Mouse (Mus musculus) intestine, embryonic 16.5 days (tissue): Measurements from ENCODE around the gene Cish. TPM values are rescaled to one million over a fixed set of nuclear protein-coding genes. Genes with fewer than 3 reads are reported as not detected.

Experiments used
- ATAC-seq: fragments of 200-750 bp; cut with Nextera tagmentation; 2 replicates; pipeline ENCODE4 v1.8.0; 2017; ENCODE audit warnings: moderate TSS enrichment, moderate library complexity
- H3K27ac ChIP-seq: fragments of 300-500 bp; sonication (generic); 2 replicates; pipeline ENCODE4 v1.5.1; 2014; ENCODE audit warnings: mild to moderate bottlenecking, low read length
- H3K27me3 ChIP-seq: fragments of 300-500 bp; sonication (generic); replicated peaks from 2 replicates; pipeline ENCODE4 v1.6.1; 2014; ENCODE audit warnings: low read length, control low read depth, mixed read lengths; ENCODE audit not compliant: control insufficient read depth, insufficient read depth
- H3K36me3 ChIP-seq: fragments of 300-500 bp; sonication (generic); 2 replicates; pipeline ENCODE4 v1.6.1; 2014; ENCODE audit warnings: low read length, control low read depth; ENCODE audit not compliant: control insufficient read depth, insufficient read depth
- H3K4me1 ChIP-seq: fragments of 300-500 bp; sonication (generic); 2 replicates; pipeline ENCODE4 v1.6.1; 2014; ENCODE audit warnings: low read length, control low read depth, mixed read lengths; ENCODE audit not compliant: control insufficient read depth, insufficient read depth
- H3K4me2 ChIP-seq: fragments of 300-500 bp; sonication (generic); 2 replicates; pipeline ENCODE4 v1.6.1; 2014; ENCODE audit warnings: low read depth, low read length, control low read depth
- H3K4me3 ChIP-seq: fragments of 300-500 bp; sonication (generic); 2 replicates; pipeline ENCODE4 v1.5.1; 2014; ENCODE audit warnings: mild to moderate bottlenecking, low read length
- H3K9ac ChIP-seq: fragments of 300-500 bp; sonication (generic); 2 replicates; pipeline ENCODE4 v1.6.1; 2014; ENCODE audit warnings: low read depth, low read length
- H3K9me3 ChIP-seq: fragments of 300-500 bp; sonication (generic); 2 replicates; pipeline ENCODE4 v1.6.1; 2016; ENCODE audit warnings: low read length, control low read depth; ENCODE audit not compliant: control insufficient read depth
- WGBS: fragments of 180-500 bp; shearing (Covaris S2); extraction: QIAGEN DNeasy Blood & Tissue Kit; methylation state at CpG from one replicate; pipeline ENCODE4 v1.1.7; 2014; 5-methylcytosine and 5-hydroxymethylcytosine counted together
- polyA plus RNA-seq: library from polyadenylated mRNA; unstranded; fragments of >200 nt; fragmentation: Nextera tagmentation; extraction: Ambion mirVana; gene quantifications from 2 replicates; pipeline ENCODE4 v1.2.1, GENCODE M21; 2015

Gene Cish
- polyA plus RNA-seq, 1 experiment from 2014 or later = 19.9 TPM

- no peak overlapping the region for H3K4me3 ChIP-seq
- H3K36me3 ChIP-seq = no peaks in the 10 kb centered on the region
- no peak overlapping the region for H3K27ac ChIP-seq
- H3K4me2 ChIP-seq = no peak overlapping the region
- H3K27me3 ChIP-seq = no peaks in the 10 kb centered on the region
- WGBS = 50% methylated on average over 8 of the region's 8 CpGs
- H3K9me3 ChIP-seq = no peaks in the 10 kb centered on the region
- ATAC-seq = no peak
- H3K9ac ChIP-seq = no peak overlapping the region
- H3K4me1 ChIP-seq = peaks cover 4% of the 10 kb centered on the region; the same call in 1 of the 2 replicates
Observed at GRCm38 (mm10) chr9:107260836-107261235, 35.0 kb upstream of the Cish start.

GRCm38 (mm10) chr9:107261792-107262191 lies 34.0 kb upstream of the Cish start:
- Histone ChIP-seq H3K4me2 (no peak overlapping the region), H3K27ac (no peak overlapping the region), H3K9me3 (no peaks in the 10 kb centered on the region), H3K4me3 (no peak overlapping the region), H3K27me3 (no peaks in the 10 kb centered on the region), H3K4me1 (peaks cover 4% of the 10 kb centered on the region; the same call in 1 of the 2 replicates), H3K9ac (no peak overlapping the region), H3K36me3 (no peaks in the 10 kb centered on the region)
- ATAC-seq = no peak
- 72% methylated on average over 6 of the region's 6 CpGs for WGBS

GRCm38 (mm10) chr9:107262375-107262774 lies 33.5 kb upstream of the Cish start:
- WGBS = 74% methylated on average over 7 of the region's 7 CpGs
- Histone ChIP-seq H3K27ac (no peak overlapping the region), H3K4me1 (peaks cover 7% of the 10 kb centered on the region; the same call in 1 of the 2 replicates), H3K4me3 (no peak overlapping the region), H3K27me3 (no peaks in the 10 kb centered on the region), H3K4me2 (no peak overlapping the region), H3K9ac (no peak overlapping the region), H3K36me3 (no peaks in the 10 kb centered on the region), H3K9me3 (no peaks in the 10 kb centered on the region)
- no peak for ATAC-seq

GRCm38 (mm10) chr9:107263912-107264311 lies 31.9 kb upstream of the Cish start:
- peaks cover 13% of the 10 kb centered on the region for H3K4me1 ChIP-seq

GRCm38 (mm10) chr9:107264731-107265130 lies 31.1 kb upstream of the Cish start:
- no peak for ATAC-seq
- H3K9me3 ChIP-seq = no peaks in the 10 kb centered on the region
- H3K9ac ChIP-seq = no peak overlapping the region
- no peak overlapping the region for H3K4me3 ChIP-seq
- 63% methylated on average over 3 of the region's 3 CpGs for WGBS
- peaks cover 13% of the 10 kb centered on the region for H3K4me1 ChIP-seq
- no peaks in the 10 kb centered on the region for H3K27me3 ChIP-seq
- no peak overlapping the region for H3K27ac ChIP-seq
- H3K4me2 ChIP-seq = no peak overlapping the region
- H3K36me3 ChIP-seq = no peaks in the 10 kb centered on the region

More at GRCm38 (mm10) chr9:107263912-107264311, 31.9 kb upstream of the Cish start:
- Histone ChIP-seq H3K27ac (no peak overlapping the region), H3K4me3 (no peak overlapping the region), H3K9ac (no peak overlapping the region; the same call in 1 of the 2 replicates), H3K4me2 (no peak overlapping the region), H3K36me3 (no peaks in the 10 kb centered on the region), H3K9me3 (no peaks in the 10 kb centered on the region), H3K27me3 (no peaks in the 10 kb centered on the region)
- no peak for ATAC-seq
- WGBS = 92% methylated on average over 5 of the region's 5 CpGs

- no peaks in the 10 kb centered on the region for H3K9me3 ChIP-seq
- H3K27ac ChIP-seq = no peak overlapping the region
- ATAC-seq = peak; percentile 53; the same call in 1 of the 2 replicates
- no peak overlapping the region for H3K4me2 ChIP-seq
- no peaks in the 10 kb centered on the region for H3K36me3 ChIP-seq
- H3K27me3 ChIP-seq = no peaks in the 10 kb centered on the region
- no peak overlapping the region for H3K9ac ChIP-seq
- WGBS = 46% methylated on average over 1 of the region's 1 CpGs
- H3K4me1 ChIP-seq = peaks cover 13% of the 10 kb centered on the region
- no peak overlapping the region for H3K4me3 ChIP-seq
Observed at GRCm38 (mm10) chr9:107267028-107267427, 28.8 kb upstream of the Cish start.

GRCm38 (mm10) chr9:107267721-107268402 lies 28.0 kb upstream of the Cish start:
- Histone ChIP-seq H3K9ac (no peak overlapping the region), H3K9me3 (no peaks in the 10 kb centered on the region), H3K4me3 (no peak overlapping the region), H3K27ac (no peak overlapping the region), H3K36me3 (no peaks in the 10 kb centered on the region), H3K4me2 (no peak overlapping the region), H3K4me1 (peaks cover 13% of the 10 kb centered on the region), H3K27me3 (no peaks in the 10 kb centered on the region)
- 33% methylated on average over 4 of the region's 4 CpGs for WGBS
- peak; percentile 32; the same call in 1 of the 2 replicates for ATAC-seq

- 79% methylated on average over 1 of the region's 1 CpGs for WGBS
- no peak overlapping the region for H3K9ac ChIP-seq
- no peaks in the 10 kb centered on the region for H3K36me3 ChIP-seq
- peaks cover 13% of the 10 kb centered on the region for H3K4me1 ChIP-seq
- ATAC-seq = no peak
- H3K27ac ChIP-seq = no peak overlapping the region
- H3K27me3 ChIP-seq = no peaks in the 10 kb centered on the region
- H3K9me3 ChIP-seq = no peaks in the 10 kb centered on the region
- no peak overlapping the region for H3K4me3 ChIP-seq
- no peak overlapping the region for H3K4me2 ChIP-seq
Observed at GRCm38 (mm10) chr9:107269772-107270171, 26.1 kb upstream of the Cish start.

- Histone ChIP-seq H3K27me3 (no peaks in the 10 kb centered on the region), H3K9ac (no peak overlapping the region), H3K4me1 (peaks cover 8% of the 10 kb centered on the region; the same call in 1 of the 2 replicates), H3K4me2 (no peak overlapping the region), H3K27ac (no peak overlapping the region), H3K9me3 (no peaks in the 10 kb centered on the region), H3K4me3 (no peak overlapping the region), H3K36me3 (no peaks in the 10 kb centered on the region)
- 69% methylated on average over 7 of the region's 7 CpGs for WGBS
- no peak for ATAC-seq
Observed at GRCm38 (mm10) chr9:107271177-107271938, 24.5 kb upstream of the Cish start.
